Mouse (Mus musculus) small intestine, adult 2 months (tissue): ENCODE measurements around the gene Gm9573.

Experiments
- CTCF ChIP-seq: fragments of 200-500 bp; IDR thresholded peaks from 2 replicates; pipeline ENCODE4 v1.5.1; 2012; ENCODE audit warnings: low read depth, mild to moderate bottlenecking, control low read depth, inconsistent platforms, low read length, moderate library complexity, mixed read lengths; ENCODE audit not compliant: insufficient replicate concordance, insufficient read length; ENCODE audit errors: extremely low read depth
- POLR2A ChIP-seq: fragments of 200-500 bp; IDR thresholded peaks from 2 replicates; pipeline ENCODE4 v1.6.1; 2012; ENCODE audit warnings: low read depth, mild to moderate bottlenecking, control low read depth, inconsistent platforms, low read length, moderate library complexity

DNA sequence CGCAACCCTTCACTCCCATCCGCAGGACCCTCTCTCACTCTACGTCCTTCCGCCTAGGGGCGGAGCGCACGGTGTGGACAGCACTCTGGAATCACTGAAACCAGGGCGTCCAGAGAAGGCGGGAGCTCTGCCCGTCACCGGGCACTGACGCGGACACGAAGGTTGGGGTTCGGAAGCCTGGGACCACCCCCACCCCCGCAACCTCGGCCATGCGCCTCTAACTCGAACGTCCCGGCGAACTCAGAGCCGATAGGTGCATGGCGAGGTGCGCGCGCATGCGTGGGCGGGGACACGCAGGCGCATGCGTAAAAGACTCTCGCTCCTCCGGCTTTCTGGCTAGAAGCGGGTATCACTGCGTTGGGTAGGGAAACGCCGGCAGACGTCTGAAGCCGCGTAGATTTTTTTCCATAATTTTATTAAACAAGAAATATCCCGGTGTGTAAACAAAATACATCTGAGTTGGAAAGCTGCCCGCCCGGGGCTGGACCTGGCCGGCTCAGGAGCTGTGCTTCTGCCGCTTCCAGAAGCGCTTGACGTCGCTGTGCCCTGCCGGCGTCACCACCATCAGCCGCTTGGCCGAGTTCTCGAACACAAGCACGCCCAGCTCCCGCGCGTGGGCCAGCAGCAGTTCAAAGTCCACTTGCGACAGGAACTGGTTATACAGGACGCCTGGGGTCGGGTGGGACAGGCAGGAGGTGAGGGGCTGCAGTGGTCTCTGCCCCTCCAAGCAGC, 41.1 kb upstream of the Gm9573 start, which contains the start of gene Vars2:
- 0 out of 2 replicates have a peak, but pooled peaks have one; percentile 13 for TF ChIP-seq CTCF
- TF ChIP-seq POLR2A: peak; percentile 65; the same call in 1 of the 2 replicates
